Mouse (Mus musculus): ENCODE data around the gene Cfap43. TPM values are rescaled to one million over a fixed set of nuclear protein-coding genes. Genes with fewer than 3 reads are reported as not detected.

Cfap43 gene
- polyA plus RNA-seq (2016; fragmentation: Nextera tagmentation; extraction: Ambion mirVana) = 0.19 and 0.29 TPM in 2 replicates

DNA sequence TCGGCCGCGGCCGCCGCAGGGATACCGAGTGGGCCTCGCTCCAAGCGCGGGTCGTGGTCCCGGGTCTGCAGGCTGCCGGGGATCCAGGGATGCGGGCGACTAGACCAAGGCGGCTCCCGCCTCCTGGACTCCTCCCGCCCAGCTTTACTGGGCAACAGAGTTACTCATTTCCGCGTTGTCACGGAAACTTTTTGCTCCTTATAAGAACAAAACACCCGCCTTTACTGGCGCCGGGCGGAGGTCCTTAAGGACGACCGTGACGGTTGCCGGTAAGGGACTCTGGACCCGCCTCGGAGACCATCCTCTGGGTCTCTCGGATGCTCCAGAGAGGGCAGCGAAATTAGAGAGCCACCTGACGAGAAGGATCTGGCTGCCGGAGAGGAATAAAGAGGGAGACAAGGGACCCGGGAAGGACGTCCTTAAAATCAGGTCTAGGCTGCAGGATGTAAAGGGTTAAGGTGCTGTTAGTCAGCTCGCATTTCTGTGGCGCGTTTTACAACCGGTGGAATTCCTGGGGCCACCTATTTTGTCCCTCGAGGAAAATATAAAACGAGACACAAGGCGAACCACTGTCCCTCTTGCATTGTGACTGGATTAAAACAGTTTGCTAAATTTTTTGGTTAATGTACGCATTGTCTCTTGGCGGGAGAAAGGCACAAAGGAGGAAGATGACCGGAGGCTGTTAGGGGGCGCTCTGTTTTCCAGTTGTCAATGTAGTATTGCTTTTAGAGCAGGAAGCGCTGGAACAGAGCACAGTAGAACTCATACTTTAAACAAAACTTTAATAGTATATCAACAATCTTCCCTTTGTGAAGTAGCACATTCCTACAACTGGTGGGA, at the start of gene Cfap43, which contains the start of gene Itprip:
Cfap43 (minus strand) TSS at position 162 of the 840 bp plus-strand sequence.
Itprip (minus strand) TSS at position 174 of the 840 bp plus-strand sequence.
- peak within 1 kb of the TSS; percentile 80 for H3K4me3 ChIP-seq
- H3K27me3 ChIP-seq = no peaks in the 10 kb centered on the region
- peak within 1 kb of the TSS; percentile 93 for H3K27ac ChIP-seq
- H3K4me2 ChIP-seq (replicated peaks) = peak within 1 kb of the TSS; percentile 75
- peak; percentile 77 for ATAC-seq (ENCODE audit: insufficient number of reproducible peaks, insufficient read depth, low FRiP score, low TSS enrichment)
- no peaks in the 10 kb centered on the region for H3K9me3 ChIP-seq
- peak within 1 kb of the TSS; percentile 88 for H3K9ac ChIP-seq
- under 1% methylated on average over 48 of the region's 48 CpGs for WGBS
- H3K4me1 ChIP-seq = peaks cover 20% of the 10 kb centered on the region
- no peaks in the 10 kb centered on the region for H3K36me3 ChIP-seq

DNA sequence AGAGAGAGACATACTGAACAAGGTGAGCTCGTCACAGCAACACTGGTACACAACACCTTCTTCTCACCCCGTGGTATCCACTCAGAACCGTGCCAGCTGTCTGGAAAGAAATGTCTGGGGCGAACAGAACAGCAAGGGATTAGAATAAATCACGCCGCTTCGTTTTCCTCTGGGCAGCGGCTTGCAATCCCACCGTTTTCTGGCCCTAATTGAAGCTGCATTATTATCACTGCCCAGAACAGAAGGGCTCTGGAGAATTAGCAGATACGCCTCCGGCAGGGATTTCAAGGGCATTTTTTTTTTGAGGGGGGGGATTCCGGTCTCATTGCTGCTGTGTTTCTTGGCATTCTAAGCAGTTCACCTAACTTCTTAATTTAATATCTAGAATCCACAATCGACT, 39.1 kb upstream of the Cfap43 start:
- no peaks in the 10 kb centered on the region for H3K4me1 ChIP-seq

GRCm38 (mm10) chr19:47953169-47953568, 34.1 kb upstream of the Cfap43 start:
- 65% methylated on average over 9 of the region's 9 CpGs for WGBS
- Histone ChIP-seq H3K9ac (no peak overlapping the region), H3K9me3 (no peaks in the 10 kb centered on the region), H3K4me3 (no peak overlapping the region), H3K27ac (no peak overlapping the region), H3K27me3 (no peaks in the 10 kb centered on the region), H3K4me1 (no peaks in the 10 kb centered on the region), H3K4me2 (replicated peaks) (no peak overlapping the region), H3K36me3 (no peaks in the 10 kb centered on the region)
- no peak for ATAC-seq (ENCODE audit: insufficient number of reproducible peaks, insufficient read depth, low FRiP score, low TSS enrichment)

More for the DNA sequence above, 39.1 kb upstream of the Cfap43 start:
- no peak overlapping the region for H3K9ac ChIP-seq
- no peaks in the 10 kb centered on the region for H3K36me3 ChIP-seq
- WGBS = 69% methylated on average over 13 of the region's 13 CpGs
- H3K27ac ChIP-seq = no peak overlapping the region
- H3K27me3 ChIP-seq = no peaks in the 10 kb centered on the region
- no peak overlapping the region for H3K4me3 ChIP-seq
- H3K9me3 ChIP-seq = no peaks in the 10 kb centered on the region
- no peak for ATAC-seq (ENCODE audit: insufficient number of reproducible peaks, insufficient read depth, low FRiP score, low TSS enrichment)
- no peak overlapping the region for H3K4me2 ChIP-seq (replicated peaks)

GRCm38 (mm10) chr19:47950946-47951345, 31.9 kb upstream of the Cfap43 start:
- Histone ChIP-seq H3K36me3 (no peaks in the 10 kb centered on the region), H3K27ac (no peak overlapping the region), H3K4me1 (peaks cover 4% of the 10 kb centered on the region; the same call in 1 of the 2 replicates), H3K27me3 (no peaks in the 10 kb centered on the region), H3K9me3 (no peaks in the 10 kb centered on the region), H3K4me3 (no peak overlapping the region), H3K4me2 (replicated peaks) (no peak overlapping the region), H3K9ac (no peak overlapping the region)
- 85% methylated on average over 7 of the region's 7 CpGs for WGBS
- ATAC-seq (ENCODE audit: insufficient number of reproducible peaks, insufficient read depth, low FRiP score, low TSS enrichment) = no peak

GRCm38 (mm10) chr19:47946821-47947465, 27.9 kb upstream of the Cfap43 start:
- Histone ChIP-seq H3K9ac (no peak overlapping the region), H3K4me2 (replicated peaks) (peak overlapping the region; percentile 28), H3K27me3 (no peaks in the 10 kb centered on the region), H3K27ac (no peak overlapping the region), H3K4me1 (peaks cover 4% of the 10 kb centered on the region; the same call in 1 of the 2 replicates), H3K9me3 (no peaks in the 10 kb centered on the region), H3K36me3 (no peaks in the 10 kb centered on the region), H3K4me3 (no peak overlapping the region)
- 40% methylated on average over 23 of the region's 23 CpGs for WGBS
- ATAC-seq (ENCODE audit: insufficient number of reproducible peaks, insufficient read depth, low FRiP score, low TSS enrichment) = no peak

DNA sequence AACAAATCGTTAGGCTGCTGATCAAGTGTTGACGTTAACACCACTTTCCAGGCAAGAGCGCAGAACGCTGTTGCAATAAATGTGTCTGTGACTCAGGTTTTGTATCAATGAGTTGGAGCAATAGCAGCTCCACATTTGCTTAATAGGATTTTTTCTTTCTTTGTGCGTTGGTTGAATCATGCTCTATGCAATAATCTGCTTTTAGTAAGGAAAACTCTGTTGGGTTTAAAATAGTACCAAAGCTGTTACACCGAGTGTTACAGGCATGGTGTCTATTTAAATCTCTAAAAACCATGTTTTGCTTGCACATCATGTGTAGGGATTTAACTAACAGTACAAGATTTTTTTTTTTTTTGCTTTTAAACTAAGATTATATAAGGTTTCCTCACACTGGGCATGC, 20.3 kb upstream of the Cfap43 start:
- 83% methylated on average over 6 of the region's 6 CpGs for WGBS
- 0 out of 2 replicates have a peak, but pooled peaks cover 3% of the 10 kb centered on the region for H3K27me3 ChIP-seq

GRCm38 (mm10) chr19:47937443-47938406, 18.6 kb upstream of the Cfap43 start, which contains the start of gene Cfap58:
Gene Cfap58, plus strand, starts transcription at chr19:47937675.
- Histone ChIP-seq H3K27ac (no peak within 1 kb of the TSS), H3K4me3 (peak within 1 kb of the TSS; percentile 35), H3K27me3 (0 out of 2 replicates have a peak, but pooled peaks cover 3% of the 10 kb centered on the region), H3K9ac (0 out of 2 replicates have a peak within 1 kb of the TSS, but pooled peaks have one; percentile 2), H3K36me3 (no peaks in the 10 kb centered on the region), H3K9me3 (no peaks in the 10 kb centered on the region), H3K4me1 (peaks cover 8% of the 10 kb centered on the region; the same call in 1 of the 2 replicates), H3K4me2 (replicated peaks) (peak within 1 kb of the TSS; percentile 74)
- peak; percentile 82 for ATAC-seq (ENCODE audit: insufficient number of reproducible peaks, insufficient read depth, low FRiP score, low TSS enrichment)
- 5% methylated on average over 41 of the region's 41 CpGs for WGBS

More for the DNA sequence above, 20.3 kb upstream of the Cfap43 start:
- H3K27ac ChIP-seq = no peak overlapping the region
- no peaks in the 10 kb centered on the region for H3K36me3 ChIP-seq
- H3K4me3 ChIP-seq = no peak overlapping the region
- peaks cover 8% of the 10 kb centered on the region; the same call in 1 of the 2 replicates for H3K4me1 ChIP-seq
- no peak for ATAC-seq (ENCODE audit: insufficient number of reproducible peaks, insufficient read depth, low FRiP score, low TSS enrichment)
- H3K9ac ChIP-seq = no peak overlapping the region
- no peaks in the 10 kb centered on the region for H3K9me3 ChIP-seq
- no peak overlapping the region for H3K4me2 ChIP-seq (replicated peaks)

GRCm38 (mm10) chr19:47936938-47937337, 17.9 kb upstream of the Cfap43 start:
- ATAC-seq (ENCODE audit: insufficient number of reproducible peaks, insufficient read depth, low FRiP score, low TSS enrichment) = no peak
- Histone ChIP-seq H3K4me2 (replicated peaks) (peak overlapping the region; percentile 74), H3K36me3 (no peaks in the 10 kb centered on the region), H3K27me3 (0 out of 2 replicates have a peak, but pooled peaks cover 3% of the 10 kb centered on the region), H3K9me3 (no peaks in the 10 kb centered on the region), H3K9ac (no peak overlapping the region), H3K4me1 (peaks cover 8% of the 10 kb centered on the region; the same call in 1 of the 2 replicates), H3K4me3 (no peak overlapping the region), H3K27ac (no peak overlapping the region)
- 64% methylated on average over 9 of the region's 9 CpGs for WGBS

- H3K4me1 ChIP-seq = peaks cover 8% of the 10 kb centered on the region; the same call in 1 of the 2 replicates
- no peak overlapping the region for H3K4me3 ChIP-seq
- ATAC-seq (ENCODE audit: insufficient number of reproducible peaks, insufficient read depth, low FRiP score, low TSS enrichment) = no peak
- H3K9ac ChIP-seq = no peak overlapping the region
- H3K27me3 ChIP-seq = 0 out of 2 replicates have a peak, but pooled peaks cover 3% of the 10 kb centered on the region
- H3K4me2 ChIP-seq (replicated peaks) = no peak overlapping the region
- H3K9me3 ChIP-seq = no peaks in the 10 kb centered on the region
- WGBS = 86% methylated on average over 11 of the region's 11 CpGs
- H3K36me3 ChIP-seq = no peaks in the 10 kb centered on the region
- no peak overlapping the region for H3K27ac ChIP-seq
These were observed 17.4 kb upstream of the Cfap43 start for GRCm38 (mm10) chr19:47936490-47936889.

GRCm38 (mm10) chr19:47935530-47935929, 16.4 kb upstream of the Cfap43 start:
- 83% methylated on average over 6 of the region's 6 CpGs for WGBS
- H3K4me3 ChIP-seq = no peak overlapping the region
- no peaks in the 10 kb centered on the region for H3K36me3 ChIP-seq

More at GRCm38 (mm10) chr19:47935530-47935929, 16.4 kb upstream of the Cfap43 start:
- Histone ChIP-seq H3K9ac (no peak overlapping the region), H3K4me1 (peaks cover 8% of the 10 kb centered on the region; the same call in 1 of the 2 replicates), H3K27me3 (0 out of 2 replicates have a peak, but pooled peaks cover 3% of the 10 kb centered on the region), H3K9me3 (no peaks in the 10 kb centered on the region), H3K27ac (no peak overlapping the region), H3K4me2 (replicated peaks) (no peak overlapping the region)
- ATAC-seq (ENCODE audit: insufficient number of reproducible peaks, insufficient read depth, low FRiP score, low TSS enrichment) = no peak

Measured in embryonic facial prominence, embryonic 12.5 days (tissue).